Comparison of ENCODE assay signal across 20 mouse cellular contexts in the genomic region with DNA sequence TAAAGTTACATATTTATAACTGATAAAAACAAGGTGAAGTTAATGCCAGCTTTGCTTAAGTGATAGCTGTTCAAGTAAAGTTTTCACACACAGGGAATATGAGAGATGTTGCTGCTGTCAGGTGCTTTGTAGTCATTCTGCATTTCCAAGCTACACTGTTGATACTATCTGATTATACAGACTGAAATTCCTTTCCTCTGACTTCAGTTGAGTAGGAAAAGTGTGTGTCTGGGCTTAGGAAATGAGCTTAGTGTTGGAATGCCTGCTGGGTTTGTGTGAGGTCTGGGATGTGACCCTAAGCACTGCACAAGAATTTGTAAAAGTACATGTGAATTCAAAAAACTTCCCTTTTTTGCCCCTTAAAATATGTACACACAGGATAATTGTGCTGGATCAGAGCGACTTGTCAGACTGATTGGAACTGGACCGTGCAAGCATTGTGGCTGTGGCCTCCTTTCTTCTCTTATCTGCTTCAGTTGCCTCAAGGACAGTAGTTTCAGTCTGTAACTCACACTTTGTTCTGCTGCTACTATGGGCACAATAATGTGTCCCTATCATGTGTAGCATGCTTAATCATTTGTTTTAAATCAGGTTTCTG. TPM values are rescaled to one million over a fixed set of nuclear protein-coding genes. Genes with fewer than 3 reads are reported as not detected.
A peak's percentile ranks its signal among the peaks of the same experiment; 100 is the strongest.
DNase-seq lines count a peak whose midpoint lies in the region; ATAC-seq lines count a peak whose summit lies in the region.
"Had no signal": no experiment of that assay in that cellular context is flagged by ENCODE, and none has a peak within 500 bp of the region (broad histone marks: within the 10 kb centered on the region; RNA-seq: fewer than 3 reads in every experiment).

No protein-coding gene starts in this region.

- DNase-seq in embryonic facial prominence, embryonic 11.5 days (ENCODE audit: low spot score): peak; percentile 9
- DNase-seq in embryonic facial prominence, embryonic 10.5 days (ENCODE audit: low spot score): no peak
- DNase-seq in hindbrain, embryonic 14.5 days (ENCODE audit: low spot score): no peak
- peak; percentile 42 for DNase-seq in NIH3T3 (ENCODE audit: low read depth)
- peak; percentile 77 for DNase-seq in retina, embryonic 14.5 days (ENCODE audit: low spot score)
- no peak for DNase-seq in kidney, postnatal 10 days
- DNase-seq in ovary, postnatal 10 days (ENCODE audit: low spot score): no peak
- DNase-seq: B cell, adult 2 months; cerebellum, adult 9-11 months; layer of hippocampus, adult 9-11 months; thymus, adult 18-20 months had no signal

- H3K9ac ChIP-seq in embryonic facial prominence, embryonic 11.5 days (replicated peaks; ENCODE audit: low read length): no peak overlapping the region
- no peak overlapping the region for H3K9ac ChIP-seq in hindbrain, embryonic 14.5 days
- no peak overlapping the region for H3K9ac ChIP-seq in hindbrain, embryonic 16.5 days (ENCODE audit: low read depth, low read length)
- H3K9ac ChIP-seq: embryonic facial prominence, embryonic 13.5 days; forebrain, embryonic 13.5 days; hindbrain, embryonic 15.5 days; kidney, embryonic 15.5 days; liver, embryonic 14.5 days had no signal

- H3K4me1 ChIP-seq in embryonic facial prominence, embryonic 11.5 days (ENCODE audit: control insufficient read depth, insufficient read depth, low read length): no peaks in the 10 kb centered on the region
- H3K4me1 ChIP-seq in embryonic facial prominence, embryonic 10.5 days: peaks cover 13% of the 10 kb centered on the region
- no peaks in the 10 kb centered on the region for H3K4me1 ChIP-seq in hindbrain, embryonic 14.5 days (replicated peaks; ENCODE audit: control insufficient read depth, insufficient read depth, low read length)
- peaks cover 3% of the 10 kb centered on the region for H3K4me1 ChIP-seq in hindbrain, embryonic 16.5 days (ENCODE audit: control insufficient read depth, insufficient read depth, low read depth, low read length)
- H3K4me1 ChIP-seq: embryonic facial prominence, embryonic 13.5 days; hindbrain, embryonic 15.5 days had no signal

- no peak overlapping the region for H3K4me2 ChIP-seq in embryonic facial prominence, embryonic 11.5 days (ENCODE audit: low read depth, low read length)
- no peak overlapping the region for H3K4me2 ChIP-seq in hindbrain, embryonic 14.5 days (replicated peaks)
- no peak overlapping the region for H3K4me2 ChIP-seq in hindbrain, embryonic 16.5 days (ENCODE audit: low read length)
- H3K4me2 ChIP-seq: embryonic facial prominence, embryonic 13.5 days; forebrain, embryonic 13.5 days; hindbrain, embryonic 15.5 days; kidney, embryonic 15.5 days had no signal

- H3K27ac ChIP-seq in embryonic facial prominence, embryonic 11.5 days (replicated peaks; ENCODE audit: low read depth, low read length): no peak overlapping the region
- H3K27ac ChIP-seq in embryonic facial prominence, embryonic 10.5 days (replicated peaks): no peak overlapping the region
- H3K27ac ChIP-seq in hindbrain, embryonic 14.5 days: 0 out of 2 replicates have a peak overlapping the region, but pooled peaks have one; percentile 0
- no peak overlapping the region for H3K27ac ChIP-seq in hindbrain, embryonic 16.5 days (ENCODE audit: low read depth, low read length)
- H3K27ac ChIP-seq: forebrain, embryonic 13.5 days; hindbrain, embryonic 15.5 days; kidney, embryonic 15.5 days; liver, embryonic 14.5 days; midbrain, embryonic 10.5 days had no signal

- no peak for ATAC-seq in embryonic facial prominence, embryonic 11.5 days (replicated peaks; ENCODE audit: insufficient number of reproducible peaks, low FRiP score, low TSS enrichment, low read depth)
- no peak for ATAC-seq in hindbrain, embryonic 14.5 days (ENCODE audit: low FRiP score)
- ATAC-seq in hindbrain, embryonic 16.5 days: no peak
- ATAC-seq: activated CD4-positive, CD25-positive, alpha-beta regulatory T cell, adult 4 months; forebrain, embryonic 13.5 days had no signal

- no peak overlapping the region for H3K4me3 ChIP-seq in embryonic facial prominence, embryonic 11.5 days (ENCODE audit: low read depth, low read length)
- no peak overlapping the region for H3K4me3 ChIP-seq in embryonic facial prominence, embryonic 10.5 days
- H3K4me3 ChIP-seq in hindbrain, embryonic 14.5 days (replicated peaks; ENCODE audit: low read length): no peak overlapping the region
- H3K4me3 ChIP-seq in hindbrain, embryonic 16.5 days (ENCODE audit: low read length): no peak overlapping the region
- H3K4me3 ChIP-seq: embryonic facial prominence, embryonic 13.5 days; forebrain, embryonic 13.5 days; hindbrain, embryonic 15.5 days; kidney, embryonic 15.5 days; midbrain, embryonic 10.5 days had no signal

- no peaks in the 10 kb centered on the region for H3K36me3 ChIP-seq in embryonic facial prominence, embryonic 11.5 days (replicated peaks; ENCODE audit: control insufficient read depth, insufficient read depth, low read depth, low read length)
- no peaks in the 10 kb centered on the region for H3K36me3 ChIP-seq in embryonic facial prominence, embryonic 10.5 days (replicated peaks)
- no peaks in the 10 kb centered on the region for H3K36me3 ChIP-seq in hindbrain, embryonic 14.5 days (replicated peaks; ENCODE audit: control insufficient read depth, insufficient read depth)
- H3K36me3 ChIP-seq in hindbrain, embryonic 16.5 days (ENCODE audit: control insufficient read depth, insufficient read depth, low read length): no peaks in the 10 kb centered on the region
- H3K36me3 ChIP-seq: embryonic facial prominence, embryonic 13.5 days; hindbrain, embryonic 15.5 days; kidney, embryonic 15.5 days; midbrain, embryonic 10.5 days had no signal

- no peaks in the 10 kb centered on the region for H3K9me3 ChIP-seq in embryonic facial prominence, embryonic 11.5 days (replicated peaks; ENCODE audit: control insufficient read depth, low read length)
- no peaks in the 10 kb centered on the region for H3K9me3 ChIP-seq in embryonic facial prominence, embryonic 10.5 days
- H3K9me3 ChIP-seq in hindbrain, embryonic 14.5 days (ENCODE audit: control insufficient read depth, low read length): no peaks in the 10 kb centered on the region
- H3K9me3 ChIP-seq in hindbrain, embryonic 16.5 days (ENCODE audit: control insufficient read depth, low read length): no peaks in the 10 kb centered on the region
- H3K9me3 ChIP-seq: embryonic facial prominence, embryonic 13.5 days; forebrain, embryonic 13.5 days; hindbrain, embryonic 15.5 days; kidney, embryonic 15.5 days; midbrain, embryonic 10.5 days had no signal

- 38% methylated on average over 2 of the region's 2 CpGs for WGBS in embryonic facial prominence, embryonic 11.5 days
- 70% methylated on average over 2 of the region's 2 CpGs for WGBS in embryonic facial prominence, embryonic 10.5 days
- 48% methylated on average over 2 of the region's 2 CpGs for WGBS in hindbrain, embryonic 14.5 days
- WGBS in hindbrain, embryonic 16.5 days: 48% methylated on average over 2 of the region's 2 CpGs

- no peaks in the 10 kb centered on the region for H3K27me3 ChIP-seq in embryonic facial prominence, embryonic 11.5 days (ENCODE audit: control insufficient read depth, insufficient read depth, low read length)
- no peaks in the 10 kb centered on the region for H3K27me3 ChIP-seq in embryonic facial prominence, embryonic 10.5 days (replicated peaks; ENCODE audit: low read depth, poor library complexity, severe bottlenecking)
- no peaks in the 10 kb centered on the region for H3K27me3 ChIP-seq in hindbrain, embryonic 14.5 days (ENCODE audit: control insufficient read depth, insufficient read depth, low read length)
- H3K27me3 ChIP-seq in hindbrain, embryonic 16.5 days (replicated peaks; ENCODE audit: control insufficient read depth, insufficient read depth, low read length): no peaks in the 10 kb centered on the region
- H3K27me3 ChIP-seq: embryonic facial prominence, embryonic 13.5 days; forebrain, embryonic 13.5 days; hindbrain, embryonic 15.5 days; kidney, embryonic 15.5 days had no signal

RNA-seq across cellular contexts. Expression of a gene that starts 11.2 kb away (rescaled TPM):
- not detected in 2 replicates for polyA plus RNA-seq in embryonic facial prominence, embryonic 11.5 days (2014; fragmentation: Nextera tagmentation; extraction: Ambion mirVana)
- not detected in 2 replicates for polyA plus RNA-seq in embryonic facial prominence, embryonic 10.5 days (2016; fragmentation: Nextera tagmentation; extraction: Ambion mirVana)
- polyA plus RNA-seq in hindbrain, embryonic 14.5 days (2014; fragmentation: Nextera tagmentation; extraction: Ambion mirVana): not detected in 2 replicates
- polyA plus RNA-seq in hindbrain, embryonic 16.5 days (2015; fragmentation: Nextera tagmentation; extraction: Ambion mirVana): not detected in 2 replicates
- polyA plus RNA-seq: activated CD4-positive, CD25-positive, alpha-beta regulatory T cell, adult 4 months; embryonic facial prominence, embryonic 13.5 days; forebrain, embryonic 13.5 days; hindbrain, embryonic 15.5 days; kidney, embryonic 15.5 days; liver, embryonic 14.5 days; midbrain, embryonic 10.5 days; small intestine, adult 2 months had no signal

RNA-seq across cellular contexts. Expression of a gene that starts 13.5 kb away (rescaled TPM):
- 6.6 and 8.3 TPM in 2 replicates for polyA plus RNA-seq in embryonic facial prominence, embryonic 11.5 days (2014; fragmentation: Nextera tagmentation; extraction: Ambion mirVana)
- polyA plus RNA-seq in embryonic facial prominence, embryonic 10.5 days (2016; fragmentation: Nextera tagmentation; extraction: Ambion mirVana): 4.1 and 6.1 TPM in 2 replicates
- polyA plus RNA-seq in hindbrain, embryonic 14.5 days (2014; fragmentation: Nextera tagmentation; extraction: Ambion mirVana): 26.2 and 29.6 TPM in 2 replicates
- 43.4 and 47.7 TPM in 2 replicates for polyA plus RNA-seq in hindbrain, embryonic 16.5 days (2015; fragmentation: Nextera tagmentation; extraction: Ambion mirVana)

RNA-seq across cellular contexts. Expression of a gene that starts 36.8 kb away (rescaled TPM):
- polyA plus RNA-seq in embryonic facial prominence, embryonic 11.5 days (2014; fragmentation: Nextera tagmentation; extraction: Ambion mirVana): 61.1 and 61.9 TPM in 2 replicates
- 71.1 and 79.2 TPM in 2 replicates for polyA plus RNA-seq in embryonic facial prominence, embryonic 10.5 days (2016; fragmentation: Nextera tagmentation; extraction: Ambion mirVana)
- polyA plus RNA-seq in hindbrain, embryonic 14.5 days (2014; fragmentation: Nextera tagmentation; extraction: Ambion mirVana): 53.4 and 68.7 TPM in 2 replicates
- 40.3 and 51.6 TPM in 2 replicates for polyA plus RNA-seq in hindbrain, embryonic 16.5 days (2015; fragmentation: Nextera tagmentation; extraction: Ambion mirVana)

Comparison
In these comparisons a context has a peak if more than half of its experiments do, and no peak if none do; other contexts are left out.
1. DNase-seq: peak in embryonic facial prominence, embryonic 11.5 days (single experiment), NIH3T3 (single experiment) and retina, embryonic 14.5 days (single experiment); none in embryonic facial prominence, embryonic 10.5 days (single experiment), hindbrain, embryonic 14.5 days (single experiment), kidney, postnatal 10 days (single experiment) and ovary, postnatal 10 days (single experiment).